Mouse (Mus musculus) kidney, adult 2 months (tissue): ENCODE measurements at regions not wholly inside any gene's neighbourhood (a gene's known extent, or its start where the extent isn't known, plus 50 kb on each side); places are given as distances from the start of the nearest gene placed in this dataset.

ENCODE experiments used
- CTCF ChIP-seq: fragments of 200-500 bp; conservative IDR thresholded peaks from 2 replicates; pipeline ENCODE4 v1.5.1; 2011; ENCODE audit warnings: low read depth, mild to moderate bottlenecking, control low read depth, low read length, moderate library complexity, mixed read lengths; ENCODE audit not compliant: insufficient read depth, insufficient read length
- POLR2A ChIP-seq: fragments of 200-500 bp; IDR thresholded peaks from one replicate; pipeline ENCODE4 v1.6.1; 2011; ENCODE audit warnings: low read depth, low read length, control low read depth

- TF ChIP-seq POLR2A (no peak), CTCF (no peak)
These were observed 331.4 kb downstream of the Fam49a start for GRCm38 (mm10) chr12:12593343-12593742.
